Mouse (Mus musculus): ENCODE results near the gene Echs1. TPM values are rescaled to one million over a fixed set of nuclear protein-coding genes. Genes with fewer than 3 reads are reported as not detected.
A peak's percentile ranks its signal among the peaks of the same experiment; 100 is the strongest.
"Not testable (repeated sequence)": the region's sequence is repeated elsewhere in the genome, so short reads cannot be mapped to it uniquely, and the experiment has no call there.

Gene Echs1
- 100 to 1,000 TPM; 298 to 315 TPM for total RNA-seq (2021)
- long read RNA-seq, experiment 1, transcript Echs1-201 (8 exons, 1,557 nt): major isoform, 678 of 705 reads
- long read RNA-seq, experiment 1, partial matches to known transcripts: 19 of 705 reads
- long read RNA-seq, experiment 1, other reads (novel, unspliced or antisense): 8 of 705 reads
- long read RNA-seq, experiment 2, transcript Echs1-201 (8 exons, 1,557 nt): major isoform, 506 of 518 reads
- long read RNA-seq, experiment 2, partial matches to known transcripts: 9 of 518 reads
- long read RNA-seq, experiment 2, other reads (novel, unspliced or antisense): 2 of 518 reads

DNA sequence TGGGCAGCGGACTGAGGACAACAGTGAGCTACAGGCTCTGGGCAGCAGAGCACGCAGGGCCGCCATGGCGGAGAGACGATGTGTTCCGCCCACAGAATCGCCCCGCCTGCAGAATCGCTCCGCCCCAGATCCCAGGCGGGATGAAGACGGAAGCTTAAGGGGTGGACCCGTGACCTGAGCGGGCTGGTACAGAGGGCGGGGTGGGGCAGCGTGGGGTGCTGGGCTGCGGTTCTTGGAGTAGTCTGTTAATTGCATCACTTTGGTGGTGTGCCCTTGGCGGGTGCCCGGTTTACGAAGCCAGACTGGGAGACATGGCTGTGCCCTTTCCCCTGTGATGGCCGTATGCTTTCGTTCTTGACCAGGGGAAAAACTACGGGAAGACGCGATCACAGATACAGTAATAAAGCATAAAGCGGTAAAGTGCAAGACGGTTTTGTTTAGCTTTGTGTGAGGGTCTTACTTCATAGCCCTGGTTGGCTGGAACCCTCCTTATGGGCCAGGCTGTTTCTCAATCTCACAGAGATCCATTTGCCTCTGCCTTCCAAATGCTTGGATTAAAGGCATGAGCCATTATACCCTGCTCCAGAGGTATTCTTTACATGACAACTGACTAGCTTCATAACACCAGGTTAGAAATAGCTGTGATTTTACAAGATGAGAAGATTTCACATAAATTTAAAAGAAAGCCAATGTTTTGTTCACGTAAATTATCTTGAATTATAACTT lies at the start of gene Echs1:
TSS of gene Echs1 (minus strand) at position 148 of the 726 bp plus-strand sequence.
- DNase-seq: peak; percentile 89 to 91
- intact Hi-C loops (cut with DNase I): no loop called here

DNA sequence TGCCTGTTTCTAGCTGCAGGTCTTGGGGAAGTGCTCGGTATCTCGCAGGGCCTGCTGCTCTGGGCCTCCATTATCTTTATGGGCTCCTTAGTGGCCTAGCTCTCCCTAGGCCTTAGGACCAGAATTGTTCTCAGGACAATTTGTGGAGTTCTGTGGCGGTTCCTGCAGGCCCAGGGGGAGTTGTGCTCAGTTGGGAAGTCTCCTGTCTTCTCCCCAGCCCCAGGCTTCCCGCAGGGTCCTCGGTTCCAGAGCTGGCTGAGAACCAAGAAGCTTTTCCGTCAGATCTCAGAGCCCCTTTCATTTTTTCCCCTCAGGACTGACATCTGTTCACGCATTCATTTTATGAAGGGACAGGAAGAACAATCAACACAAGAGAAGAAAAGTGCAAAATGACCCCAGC lies 48.4 kb upstream of the Echs1 start, which contains the start of gene Olfr522:
TSS of gene Olfr522 (minus strand) at position 101 of the 400 bp plus-strand sequence.
- intact Hi-C loops (cut with DNase I): no loop called here
- no peak for DNase-seq

DNA sequence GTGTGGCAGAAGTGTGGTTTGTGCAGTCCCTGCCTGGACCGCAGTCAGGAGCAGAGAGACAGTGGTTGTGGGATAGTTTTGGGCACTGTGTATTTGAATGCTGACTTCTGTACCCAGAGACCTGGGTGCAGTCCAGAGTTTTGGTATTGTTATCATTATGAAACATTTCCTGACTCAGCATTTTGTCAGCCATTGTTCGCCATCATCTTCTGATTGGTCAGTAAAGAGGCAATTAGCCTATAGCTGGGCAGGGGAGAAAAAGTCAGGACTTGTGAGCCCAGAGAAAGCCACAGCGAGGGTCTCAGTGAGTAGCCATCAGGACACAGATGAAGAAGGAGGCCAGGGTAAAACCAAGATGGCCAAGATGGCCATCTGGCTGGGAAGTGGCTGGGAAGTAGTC lies 44.1 kb upstream of the Echs1 start:
- no peak for DNase-seq
- intact Hi-C loops (cut with DNase I): no loop called here

DNA sequence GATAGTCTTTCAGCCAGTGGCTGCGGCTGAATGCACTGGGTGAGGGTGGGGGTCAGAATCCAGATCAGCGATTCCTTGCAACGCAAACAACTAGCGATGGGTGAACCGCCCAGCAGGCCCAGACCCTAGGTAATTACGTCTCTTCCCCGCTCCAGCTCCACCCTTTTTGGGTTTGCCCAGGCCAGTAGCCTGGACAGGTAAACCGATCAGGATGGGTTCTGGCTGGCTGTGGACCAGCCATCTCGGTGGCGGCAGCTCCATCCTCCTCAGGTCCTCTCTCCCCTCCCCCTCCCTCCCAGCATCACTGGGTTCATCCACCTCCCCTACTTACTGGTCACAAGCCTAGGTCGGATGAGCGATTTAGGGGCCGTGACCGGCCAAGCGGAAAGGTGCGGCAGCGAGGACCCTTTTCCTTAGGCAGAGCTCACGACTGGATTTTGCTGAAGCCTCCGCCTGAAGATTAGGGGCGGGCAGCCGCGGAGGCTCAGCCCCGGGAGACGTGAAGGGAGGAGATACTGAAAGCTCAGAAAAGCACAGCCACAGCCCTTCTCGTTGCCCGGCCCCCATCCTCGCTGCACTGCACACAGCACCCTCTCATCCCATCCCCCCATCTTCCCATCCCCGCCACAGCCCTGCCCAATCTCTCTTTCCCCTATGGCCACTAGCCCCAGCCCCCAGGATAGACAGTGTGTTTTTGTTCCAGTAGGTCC lies 38.1 kb upstream of the Echs1 start, which contains the start of gene Sprn:
TSS of gene Sprn (minus strand) at position 660 of the 710 bp plus-strand sequence.
- intact Hi-C loops (cut with DNase I): no loop called here
- DNase-seq: peak; percentile 11 to 13

DNA sequence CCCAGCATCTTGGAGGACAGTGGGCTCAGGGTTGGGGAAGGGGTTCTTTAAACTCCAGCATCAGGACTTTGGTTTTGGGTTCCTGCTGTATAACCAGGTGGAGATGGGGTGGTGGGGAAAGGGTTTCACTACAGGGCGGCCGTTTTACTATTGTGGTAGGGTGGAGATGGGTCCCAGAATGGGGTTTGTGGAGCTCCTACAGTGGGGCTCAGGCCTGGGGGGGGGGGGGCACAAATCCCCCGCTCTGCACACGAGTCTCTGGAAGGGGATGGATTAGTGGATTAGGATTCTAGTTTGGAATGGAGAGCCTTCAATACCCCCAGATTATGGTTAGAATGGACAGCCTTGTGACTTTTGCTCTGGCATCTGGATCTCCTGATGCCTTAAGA lies 37.5 kb upstream of the Echs1 start:
- DNase-seq: no peak
- intact Hi-C loops (cut with DNase I): no loop called here

DNA sequence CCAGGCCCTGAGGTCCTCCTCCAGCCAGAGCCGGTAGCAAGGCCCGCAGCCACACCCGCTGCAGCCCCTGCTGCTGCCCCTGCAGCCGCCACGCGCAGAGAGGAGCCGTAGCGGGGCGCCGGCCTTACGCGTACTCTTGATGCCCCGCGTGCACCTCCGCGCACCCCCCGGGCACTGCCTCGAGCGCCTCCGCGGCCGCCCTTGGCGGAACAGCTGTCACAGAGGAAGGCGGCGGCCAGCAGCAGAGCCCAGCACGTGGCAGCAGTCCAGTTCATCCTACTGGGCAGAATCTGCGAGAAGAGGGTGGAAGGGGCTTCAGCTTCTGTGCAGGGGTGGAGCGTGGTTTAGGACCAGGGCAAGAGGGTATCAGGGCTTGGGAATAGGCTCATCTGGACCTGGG lies 37.1 kb upstream of the Echs1 start:
- intact Hi-C loops (cut with DNase I): no loop called here
- peak; percentile 16 to 23 for DNase-seq

DNA sequence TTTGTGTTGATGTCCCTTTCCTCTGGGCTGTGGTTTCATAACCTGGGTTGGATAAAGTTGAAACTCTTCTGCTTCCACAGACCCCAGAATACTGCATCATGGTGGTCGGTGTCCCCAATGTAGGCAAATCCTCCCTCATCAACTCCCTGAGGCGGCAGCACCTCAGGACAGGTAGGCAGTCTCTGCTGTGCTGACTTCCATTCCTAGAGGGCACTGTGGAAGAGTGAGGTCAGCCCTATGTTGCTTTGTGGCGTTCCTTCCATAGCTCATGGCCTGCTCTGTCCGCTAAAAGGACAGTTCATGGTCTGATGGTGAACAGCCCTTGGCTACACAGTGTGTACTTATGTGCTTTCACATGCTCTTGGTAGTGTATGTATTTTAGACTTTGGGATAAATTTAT lies 28.3 kb upstream of the Echs1 start:
- intact Hi-C loops (cut with DNase I): loop anchor here (5.0 kb wide), 1 partner anchor 172 kb away; no protein-coding TSS in a partner anchor
- no peak for DNase-seq

DNA sequence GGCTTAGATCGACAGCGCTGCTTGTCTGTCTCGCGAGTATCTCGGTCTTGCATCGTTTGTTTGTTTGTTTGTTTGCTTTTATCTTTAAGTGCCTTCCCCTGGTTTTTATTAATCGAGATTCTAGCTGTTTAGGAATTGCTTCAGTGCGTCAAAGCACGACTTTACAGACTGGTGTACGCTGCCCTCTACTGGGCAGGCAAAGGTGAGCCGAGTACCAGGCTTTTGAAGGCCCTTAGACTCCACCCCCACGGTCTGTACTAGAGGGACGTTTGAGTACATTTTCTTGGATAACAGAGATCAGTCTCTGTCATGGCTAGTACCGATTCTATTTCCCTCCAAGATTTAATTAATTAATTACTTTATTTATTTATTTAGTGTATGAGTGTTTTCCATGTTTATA lies 25.1 kb upstream of the Echs1 start:
- intact Hi-C loops (cut with DNase I): loop anchor here (1.0 to 5.0 kb wide), 2 partner anchors 63 to 169 kb away; no protein-coding TSS in a partner anchor
- DNase-seq: peak; percentile 73 to 79

DNA sequence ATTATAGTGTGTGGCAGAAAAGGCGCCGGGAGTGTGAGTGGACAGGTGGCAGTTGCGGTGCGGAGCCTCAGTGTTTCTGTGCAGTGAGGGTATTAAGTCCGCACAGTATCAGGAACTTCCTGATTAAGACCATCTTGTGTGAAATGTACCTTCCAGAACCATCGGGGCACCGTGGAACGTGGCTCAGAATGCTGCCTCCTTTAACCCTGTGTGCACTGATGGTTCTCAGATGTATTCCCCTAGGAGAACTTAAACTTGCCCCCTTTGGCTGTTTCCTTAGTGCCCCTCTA lies 21.7 kb upstream of the Echs1 start:
- no peak for DNase-seq
- intact Hi-C loops (cut with DNase I): no loop called here

DNA sequence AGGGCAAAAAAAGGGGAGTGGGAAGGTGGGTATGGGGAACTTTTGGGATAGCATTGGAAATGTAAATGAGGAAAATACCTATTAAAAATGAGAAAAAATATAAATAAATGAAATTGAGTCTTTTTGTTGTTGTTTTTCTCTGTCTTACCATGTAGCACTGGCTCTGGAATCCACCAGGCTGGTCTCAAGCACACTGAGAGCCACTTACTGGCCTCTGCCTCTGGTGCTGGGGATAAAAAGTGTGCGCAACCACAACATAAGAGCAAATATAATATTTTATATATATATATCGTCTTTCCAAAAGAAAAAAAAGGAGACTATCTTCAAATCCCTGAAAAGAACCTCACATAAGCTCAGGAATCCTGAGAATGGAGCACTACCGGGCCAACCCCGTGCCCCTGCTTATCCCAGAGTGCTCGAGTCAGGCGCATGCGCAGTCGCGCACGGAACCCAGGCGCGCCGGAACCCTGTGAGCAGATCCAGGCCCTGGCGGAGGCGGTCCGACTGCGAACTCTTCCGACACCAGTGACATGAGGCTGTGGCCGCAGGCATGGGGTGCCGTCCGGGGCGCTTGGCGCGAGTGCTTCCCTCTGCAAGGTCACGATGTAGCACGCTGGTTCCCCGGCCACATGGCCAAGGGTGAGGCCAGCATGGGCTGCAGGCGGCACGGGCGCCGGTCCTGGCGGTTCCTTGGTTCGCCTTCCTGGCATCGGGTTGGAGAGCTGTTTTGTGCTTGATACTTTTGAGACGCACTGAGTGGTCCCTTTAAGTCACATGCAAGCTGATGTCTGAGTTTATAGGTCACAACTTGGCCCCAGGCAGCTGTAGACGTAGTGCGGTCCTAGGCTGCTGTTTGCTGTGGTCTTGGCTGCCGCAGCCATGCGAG lies 21.1 kb upstream of the Echs1 start, which contains the start of gene Mtg1:
TSS of gene Mtg1 (plus strand) at position 430 of the 886 bp plus-strand sequence.
- peak; percentile 98 for DNase-seq
- intact Hi-C loops (cut with DNase I): no loop called here

DNA sequence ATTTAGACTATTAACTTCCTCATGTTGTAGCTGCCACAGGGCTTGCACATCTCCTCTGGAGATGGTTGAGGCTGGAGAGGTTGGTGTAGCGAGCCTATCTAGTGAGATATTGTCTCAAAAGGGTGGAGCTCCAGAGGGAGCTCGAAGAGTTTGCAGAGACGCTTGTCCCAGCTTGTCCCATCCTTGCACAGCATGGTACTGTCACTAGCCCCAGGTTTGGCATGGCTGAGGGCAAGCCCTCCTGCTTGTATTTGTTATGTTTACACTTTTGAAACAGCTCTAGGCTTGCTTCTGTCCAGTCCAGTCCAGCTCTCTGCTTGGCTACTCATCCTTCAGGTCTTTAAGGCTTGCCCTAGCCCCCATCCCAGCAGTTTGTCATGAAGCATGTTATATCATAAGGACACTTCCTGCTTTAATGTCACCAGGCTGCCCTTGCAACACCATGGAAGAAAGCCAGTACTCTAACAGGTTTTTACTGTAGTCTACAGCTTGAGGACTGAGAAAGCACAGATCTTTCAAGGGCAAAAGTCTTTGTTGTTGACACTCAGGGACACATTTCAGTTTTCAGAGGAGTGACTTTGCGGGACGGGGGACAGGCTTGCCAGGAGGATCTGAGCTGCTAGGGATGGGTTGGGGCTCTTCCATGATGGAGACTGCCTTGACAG lies 19.0 kb upstream of the Echs1 start:
- intact Hi-C loops (cut with DNase I): no loop called here
- DNase-seq: no peak

DNA sequence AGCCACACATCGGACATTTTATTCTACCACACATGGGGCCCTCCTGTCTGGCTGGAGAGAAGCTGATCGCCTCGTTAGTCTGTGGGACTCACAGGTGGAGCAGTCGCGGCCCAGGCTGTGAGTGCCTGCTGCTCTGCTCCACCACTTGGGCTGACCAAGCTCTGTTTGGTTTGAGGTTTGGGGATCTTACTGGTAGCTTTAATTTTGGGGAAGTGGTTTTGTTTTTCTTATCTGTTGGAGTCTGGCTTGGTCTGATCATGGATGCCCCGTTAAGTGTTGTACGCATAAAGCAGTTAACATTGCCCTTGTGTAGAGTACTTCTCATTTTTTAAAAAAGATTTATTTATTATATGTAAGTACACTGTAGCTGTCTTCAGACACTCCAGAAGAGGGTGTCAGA lies 17.8 kb upstream of the Echs1 start:
- intact Hi-C loops (cut with DNase I): not testable (repeated sequence)

DNA sequence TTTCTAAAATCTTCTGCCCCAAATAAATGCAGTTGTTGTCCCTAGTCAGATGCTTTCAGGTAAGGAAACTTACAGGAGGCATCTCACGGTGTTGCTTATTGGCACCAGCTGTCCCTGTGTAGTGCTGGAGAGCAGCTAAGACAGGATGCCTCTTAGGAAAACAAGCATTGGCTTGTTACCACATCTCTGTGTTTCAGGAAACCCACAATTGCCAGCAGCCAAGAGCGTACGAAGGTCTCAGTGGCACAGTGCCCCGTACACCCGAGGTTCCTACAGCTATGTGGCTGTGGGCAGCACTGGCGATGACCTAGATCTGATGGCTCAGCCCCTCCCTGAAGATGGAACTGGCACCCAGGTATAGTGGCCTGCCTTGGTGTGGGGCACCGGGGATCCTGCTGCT lies 15.9 kb upstream of the Echs1 start:
- DNase-seq; intact Hi-C loops (cut with DNase I): not testable (repeated sequence)

More for the DNA sequence above, 17.8 kb upstream of the Echs1 start:
- not testable (repeated sequence) for DNase-seq

DNA sequence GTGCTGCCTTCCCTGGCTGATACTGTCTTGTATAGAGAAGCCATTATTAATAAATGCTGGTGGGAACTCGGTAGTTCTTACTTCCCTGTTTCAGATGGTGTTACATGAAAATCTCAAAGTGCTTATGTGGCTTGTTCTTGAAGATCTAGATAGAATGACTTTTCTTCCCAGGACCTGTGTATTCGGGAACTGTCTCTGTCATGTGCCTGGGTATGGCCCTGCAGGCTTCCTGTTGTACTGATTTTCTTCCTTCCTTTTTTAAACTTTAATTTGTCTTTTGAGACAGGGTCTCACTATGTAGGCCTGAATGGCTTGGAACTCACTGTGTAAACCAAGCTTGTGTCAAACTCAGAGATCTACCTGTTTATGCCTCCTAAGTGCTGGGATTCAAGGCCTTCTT lies 11.6 kb upstream of the Echs1 start:
- DNase-seq: no peak
- intact Hi-C loops (cut with DNase I): no loop called here

DNA sequence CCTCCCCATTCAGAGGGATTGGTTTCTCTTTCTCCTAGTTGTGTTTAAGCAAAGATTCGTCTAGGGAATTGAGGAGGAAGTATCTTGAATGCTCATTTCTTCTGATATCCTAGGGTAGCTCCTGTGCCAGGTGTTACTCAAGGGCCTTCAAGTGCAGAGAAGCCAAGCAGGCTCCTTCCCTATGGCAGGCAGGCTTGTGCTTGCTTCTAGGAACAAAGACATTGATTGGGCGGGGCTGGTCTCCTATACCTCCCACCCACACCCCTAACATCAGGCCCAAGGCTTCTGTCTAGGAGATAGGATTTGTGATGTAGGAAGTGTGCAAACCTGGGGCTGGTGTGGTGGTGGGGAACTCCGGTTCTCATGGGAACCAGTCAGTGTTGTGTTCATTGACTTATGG lies 10.7 kb upstream of the Echs1 start:
- intact Hi-C loops (cut with DNase I): no loop called here

DNA sequence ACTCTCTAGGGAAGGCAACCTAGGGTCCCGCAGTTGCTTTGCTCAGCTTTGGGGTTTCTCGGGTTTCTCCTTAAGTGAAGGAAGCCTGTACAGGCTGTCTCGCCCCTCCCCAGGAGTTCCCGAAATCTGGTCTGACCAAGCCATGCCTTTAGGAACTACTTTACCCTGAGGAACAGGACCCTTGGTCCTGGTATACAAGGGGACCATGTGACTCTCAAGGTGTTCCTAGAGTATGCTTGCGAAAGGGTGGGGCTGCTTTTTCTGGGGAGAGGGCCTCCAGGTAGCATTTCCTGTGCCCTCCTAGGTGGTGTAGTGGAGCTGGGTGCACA lies 9.7 kb upstream of the Echs1 start:
- intact Hi-C loops (cut with DNase I): no loop called here
- DNase-seq: no peak

More for the DNA sequence above, 10.7 kb upstream of the Echs1 start:
- no peak for DNase-seq

DNA sequence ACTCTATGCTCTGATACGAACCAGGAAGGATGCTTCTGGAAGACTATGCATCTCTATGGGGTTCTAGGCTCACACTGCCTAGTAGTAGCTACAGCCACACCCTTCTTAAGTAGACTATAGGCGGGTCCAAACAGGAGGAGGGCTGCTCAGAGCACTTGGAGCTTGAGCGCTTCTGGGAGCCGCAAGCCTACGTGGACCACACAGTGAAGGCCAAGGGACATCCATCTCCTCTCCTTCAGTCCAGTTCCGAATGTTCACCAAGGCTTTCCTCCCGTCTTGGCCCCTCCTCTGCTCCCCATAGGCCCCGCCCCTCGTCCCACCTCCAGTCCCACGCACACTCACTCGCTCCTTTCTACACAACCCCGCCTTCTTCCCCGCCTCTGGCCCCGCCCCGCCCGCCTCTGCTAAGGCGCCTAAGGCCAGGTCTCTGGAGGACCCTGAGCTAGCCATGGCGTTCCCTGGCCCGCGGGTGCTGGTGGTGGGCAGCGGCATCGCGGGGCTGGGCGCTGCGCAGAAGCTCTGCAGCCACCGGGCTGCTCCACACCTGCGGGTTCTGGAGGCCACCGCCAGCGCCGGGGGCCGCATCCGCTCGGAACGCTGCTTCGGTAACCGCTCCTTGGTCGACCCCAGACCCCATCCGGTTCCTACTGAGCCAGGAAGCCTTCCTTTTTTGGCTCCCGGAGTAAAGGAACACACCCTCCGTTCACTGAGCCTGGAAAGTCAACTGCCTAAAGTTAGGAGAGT lies 9.2 kb upstream of the Echs1 start:
- peak; percentile 93 to 94 for DNase-seq
- intact Hi-C loops (cut with DNase I): no loop called here

DNA sequence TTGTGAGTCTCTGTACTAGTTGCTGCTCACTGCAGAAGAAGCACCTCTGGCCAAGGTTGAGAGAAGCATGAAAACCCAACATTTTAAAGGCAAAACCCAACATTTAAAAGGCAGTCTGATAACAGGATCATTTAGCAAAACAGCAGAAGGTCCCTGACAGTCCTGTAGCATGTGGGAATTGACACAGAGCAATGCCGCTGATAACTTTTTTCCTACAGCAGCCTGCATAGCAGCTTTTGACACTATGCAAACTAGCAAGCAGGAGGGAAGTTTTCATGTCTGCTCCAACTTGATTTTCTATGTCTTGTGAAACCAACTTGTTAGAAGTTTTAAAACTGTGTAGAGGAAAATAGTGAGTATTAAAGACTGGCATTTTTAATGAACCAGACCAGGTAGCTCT lies 8.1 kb upstream of the Echs1 start:
- DNase-seq: no peak
- intact Hi-C loops (cut with DNase I): no loop called here

DNA sequence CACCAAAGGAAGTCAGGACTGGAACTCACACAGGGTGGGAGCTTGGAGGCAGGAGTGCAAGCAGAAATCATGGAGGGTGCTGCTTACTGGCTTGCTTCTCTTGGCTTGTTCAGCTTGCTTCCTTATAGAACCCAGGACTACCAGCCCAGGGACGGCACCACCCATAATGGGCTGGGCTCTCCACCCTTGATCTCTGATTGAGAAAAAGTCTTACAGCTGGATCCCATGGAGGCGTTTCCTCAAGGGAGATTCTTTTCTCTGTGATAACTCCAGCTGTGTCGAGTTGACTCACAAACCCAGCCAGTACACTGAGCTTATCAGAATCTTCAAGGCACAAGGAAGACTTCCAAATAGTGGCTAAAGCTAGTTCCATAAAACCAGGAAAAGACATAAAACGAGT lies 6.5 kb upstream of the Echs1 start:
- DNase-seq: no peak
- intact Hi-C loops (cut with DNase I): no loop called here
